Mouse (Mus musculus): ENCODE measurements around the gene Lpxn. TPM values are rescaled to one million over a fixed set of nuclear protein-coding genes. Genes with fewer than 3 reads are reported as not detected.

The Lpxn gene
- polyA plus RNA-seq, 1 experiment from 2014 or later, result 1.3 TPM

DNA sequence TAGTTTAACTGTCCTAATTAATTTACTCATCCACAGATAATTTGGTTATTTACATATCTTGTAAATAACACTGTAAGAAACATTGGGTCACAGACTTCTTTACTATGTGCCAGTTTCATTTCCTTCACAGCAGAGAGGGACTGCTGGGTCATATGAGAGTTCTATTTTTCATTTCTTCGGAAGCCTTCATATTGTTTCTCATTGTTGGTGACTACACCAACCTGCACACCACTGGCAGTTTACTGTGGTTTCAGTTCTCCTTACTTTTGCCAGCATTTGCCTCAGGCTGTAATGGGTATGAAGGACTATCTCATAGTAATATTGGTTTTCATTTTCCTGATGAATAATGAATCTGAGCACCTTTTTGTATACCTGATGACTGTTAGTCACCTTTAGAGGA is 22.5 kb downstream of the Lpxn start:
- no peak overlapping the region for H3K4me2 ChIP-seq (ENCODE audit: low read length)
- DNase-seq, result no peak
- no peaks in the 10 kb centered on the region for H3K4me1 ChIP-seq (ENCODE audit: control insufficient read depth, insufficient read depth, low read length)
- no peak overlapping the region for H3K9ac ChIP-seq (replicated peaks; ENCODE audit: low read length)
- H3K4me3 ChIP-seq (replicated peaks; ENCODE audit: low read depth, low read length), result no peak overlapping the region
- H3K27me3 ChIP-seq (ENCODE audit: control insufficient read depth, insufficient read depth, low read length), result no peaks in the 10 kb centered on the region
- H3K9me3 ChIP-seq (ENCODE audit: control insufficient read depth, low read length), result no peaks in the 10 kb centered on the region
- no peak overlapping the region for H3K27ac ChIP-seq (replicated peaks; ENCODE audit: low read depth, low read length)
- 94% methylated on average over 1 of the region's 1 CpGs for WGBS
- ATAC-seq (ENCODE audit: low FRiP score, low TSS enrichment), result no peak
- H3K36me3 ChIP-seq (ENCODE audit: control insufficient read depth, insufficient read depth, low read length), result no peaks in the 10 kb centered on the region

DNA sequence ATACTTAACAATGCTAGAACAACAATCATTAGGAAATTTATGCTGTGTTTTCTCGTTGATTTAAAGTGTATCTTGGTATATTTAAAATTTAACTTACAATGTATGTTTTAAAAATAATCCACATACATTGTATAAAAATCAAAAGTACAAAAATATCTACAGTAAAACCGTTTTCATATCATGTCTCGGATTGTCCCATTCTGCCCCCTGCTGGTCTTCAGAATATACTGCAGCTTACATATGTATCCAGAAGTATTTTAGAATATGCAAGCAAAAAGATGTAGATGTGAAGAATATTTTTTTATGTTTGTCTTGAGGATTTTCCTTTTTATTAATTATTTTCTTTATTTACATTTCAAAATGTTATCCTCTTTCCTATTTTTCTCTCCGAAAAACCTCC is 24.4 kb downstream of the Lpxn start:
- 42% methylated on average over 4 of the region's 4 CpGs for WGBS
- peak; percentile 75 for DNase-seq
- no peaks in the 10 kb centered on the region for H3K4me1 ChIP-seq (ENCODE audit: control insufficient read depth, insufficient read depth, low read length)
- H3K9me3 ChIP-seq (ENCODE audit: control insufficient read depth, low read length), result no peaks in the 10 kb centered on the region
- ATAC-seq (ENCODE audit: low FRiP score, low TSS enrichment), result no peak
- H3K27me3 ChIP-seq (ENCODE audit: control insufficient read depth, insufficient read depth, low read length), result no peaks in the 10 kb centered on the region
- no peak overlapping the region for H3K27ac ChIP-seq (replicated peaks; ENCODE audit: low read depth, low read length)
- H3K4me2 ChIP-seq (ENCODE audit: low read length), result no peak overlapping the region
- no peak overlapping the region for H3K4me3 ChIP-seq (replicated peaks; ENCODE audit: low read depth, low read length)
- H3K36me3 ChIP-seq (ENCODE audit: control insufficient read depth, insufficient read depth, low read length), result no peaks in the 10 kb centered on the region
- H3K9ac ChIP-seq (replicated peaks; ENCODE audit: low read length), result no peak overlapping the region

DNA sequence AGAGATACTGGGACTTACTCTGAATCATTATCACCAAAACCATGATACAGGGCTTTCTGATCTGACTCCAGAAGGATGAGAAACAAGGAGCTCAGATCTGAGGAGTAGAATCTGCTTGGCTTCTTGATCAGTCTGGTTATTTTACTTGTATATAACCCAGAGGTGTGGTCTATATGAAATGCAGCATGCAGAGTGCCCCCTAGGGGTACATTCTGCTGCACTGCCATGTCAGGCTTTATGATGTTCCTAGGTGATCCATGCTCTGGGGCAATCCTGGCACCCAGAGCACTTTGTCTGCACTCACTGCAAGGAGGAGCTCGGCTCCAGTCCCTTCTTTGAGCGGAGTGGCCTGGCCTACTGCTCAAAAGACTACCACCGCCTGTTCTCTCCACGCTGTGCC is 28.6 kb downstream of the Lpxn start:
- Histone ChIP-seq H3K9ac (replicated peaks; ENCODE audit: low read length) (no peak overlapping the region), H3K36me3 (ENCODE audit: control insufficient read depth, insufficient read depth, low read length) (no peaks in the 10 kb centered on the region), H3K27me3 (ENCODE audit: control insufficient read depth, insufficient read depth, low read length) (no peaks in the 10 kb centered on the region), H3K9me3 (ENCODE audit: control insufficient read depth, low read length) (no peaks in the 10 kb centered on the region), H3K4me2 (ENCODE audit: low read length) (no peak overlapping the region), H3K4me1 (ENCODE audit: control insufficient read depth, insufficient read depth, low read length) (no peaks in the 10 kb centered on the region), H3K4me3 (replicated peaks; ENCODE audit: low read depth, low read length) (no peak overlapping the region), H3K27ac (replicated peaks; ENCODE audit: low read depth, low read length) (no peak overlapping the region)
- DNase-seq (peak; percentile 4), ATAC-seq (ENCODE audit: low FRiP score, low TSS enrichment) (no peak)
- WGBS, result 78% methylated on average over 4 of the region's 4 CpGs

DNA sequence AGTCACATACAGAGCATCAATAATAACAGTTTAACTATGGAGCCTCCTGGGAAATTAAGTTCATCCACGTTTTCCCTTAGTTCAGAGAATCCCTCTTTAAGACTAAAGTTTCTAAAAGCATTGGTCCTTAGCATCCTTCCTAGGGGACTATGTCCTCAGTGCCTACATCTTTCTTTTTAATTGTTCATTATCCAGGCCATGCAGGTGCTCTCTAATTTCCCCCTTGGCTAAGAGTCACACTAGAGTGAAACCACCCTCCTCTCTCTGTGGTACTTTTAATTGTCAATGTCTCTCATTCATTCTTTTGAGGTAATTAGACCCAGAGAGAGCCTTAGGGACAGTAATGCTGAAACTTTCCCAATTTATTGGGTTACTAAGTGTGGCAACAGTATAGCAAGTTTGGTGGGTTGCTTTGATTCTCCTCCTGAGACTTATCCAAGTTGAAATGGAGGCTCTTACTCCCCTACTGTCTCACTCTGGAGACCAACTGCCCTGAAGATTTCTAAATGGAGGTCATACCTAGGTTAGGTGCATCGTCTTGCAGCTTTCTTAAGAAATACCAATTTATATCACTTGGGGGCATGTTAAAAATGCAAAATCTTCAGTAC is 34.9 kb downstream of the Lpxn start:
- Histone ChIP-seq H3K9ac (replicated peaks; ENCODE audit: low read length) (no peak overlapping the region), H3K4me1 (ENCODE audit: control insufficient read depth, insufficient read depth, low read length) (no peaks in the 10 kb centered on the region), H3K27ac (replicated peaks; ENCODE audit: low read depth, low read length) (no peak overlapping the region), H3K36me3 (ENCODE audit: control insufficient read depth, insufficient read depth, low read length) (no peaks in the 10 kb centered on the region), H3K4me3 (replicated peaks; ENCODE audit: low read depth, low read length) (no peak overlapping the region), H3K4me2 (ENCODE audit: low read length) (no peak overlapping the region), H3K27me3 (ENCODE audit: control insufficient read depth, insufficient read depth, low read length) (no peaks in the 10 kb centered on the region), H3K9me3 (ENCODE audit: control insufficient read depth, low read length) (no peaks in the 10 kb centered on the region)
- no peak for ATAC-seq (ENCODE audit: low FRiP score, low TSS enrichment)
- DNase-seq, result no peak
- 73% methylated on average over 2 of the region's 2 CpGs for WGBS

DNA sequence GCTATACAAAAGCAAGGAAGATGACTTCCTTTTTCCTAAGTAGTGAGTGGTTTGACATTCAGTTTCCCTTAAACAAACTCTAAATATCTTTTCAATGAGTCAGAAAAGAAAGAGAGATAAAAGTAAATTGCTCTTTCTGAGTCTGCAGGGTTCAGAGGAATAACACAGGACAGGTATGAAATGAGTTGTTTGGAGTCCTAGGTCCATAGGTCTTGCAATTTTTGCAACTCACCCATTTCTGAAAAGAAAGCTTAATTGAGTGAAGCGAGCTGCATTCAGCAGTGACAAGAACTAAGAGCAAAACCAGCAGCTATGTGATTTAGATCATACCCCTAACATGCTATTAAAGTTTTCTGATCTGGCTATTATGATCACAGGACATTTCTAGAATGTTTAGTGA is 35.6 kb downstream of the Lpxn start:
- ATAC-seq (ENCODE audit: low FRiP score, low TSS enrichment) (no peak), DNase-seq (no peak)
- H3K36me3 ChIP-seq (ENCODE audit: control insufficient read depth, insufficient read depth, low read length), result no peaks in the 10 kb centered on the region
- no peaks in the 10 kb centered on the region for H3K27me3 ChIP-seq (ENCODE audit: control insufficient read depth, insufficient read depth, low read length)
- H3K4me2 ChIP-seq (ENCODE audit: low read length), result no peak overlapping the region
- no peak overlapping the region for H3K9ac ChIP-seq (replicated peaks; ENCODE audit: low read length)
- 58% methylated on average over 1 of the region's 1 CpGs for WGBS
- no peaks in the 10 kb centered on the region for H3K4me1 ChIP-seq (ENCODE audit: control insufficient read depth, insufficient read depth, low read length)
- H3K9me3 ChIP-seq (ENCODE audit: control insufficient read depth, low read length), result no peaks in the 10 kb centered on the region
- H3K27ac ChIP-seq (replicated peaks; ENCODE audit: low read depth, low read length), result no peak overlapping the region
- no peak overlapping the region for H3K4me3 ChIP-seq (replicated peaks; ENCODE audit: low read depth, low read length)

DNA sequence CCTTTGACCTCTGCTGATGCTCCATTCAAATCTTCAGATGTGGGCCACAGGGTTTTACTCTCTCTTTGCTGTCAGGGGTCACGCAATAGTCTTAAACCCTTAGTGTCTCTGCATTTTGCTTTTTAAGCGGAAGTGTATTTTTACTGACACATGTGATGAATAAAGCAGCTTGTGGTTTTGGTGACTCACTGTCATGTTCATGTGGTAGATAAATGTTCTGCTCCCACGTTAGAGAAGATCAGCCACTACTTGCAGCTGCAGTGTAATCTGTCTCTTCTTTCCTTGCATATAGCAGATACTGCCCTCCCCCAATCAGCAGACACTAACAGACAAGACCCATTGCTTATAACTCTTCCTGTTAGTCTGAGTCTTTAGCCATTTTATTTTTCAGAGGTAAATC is 37.6 kb downstream of the Lpxn start:
- Histone ChIP-seq H3K4me2 (ENCODE audit: low read length) (no peak overlapping the region), H3K27ac (replicated peaks; ENCODE audit: low read depth, low read length) (no peak overlapping the region), H3K27me3 (ENCODE audit: control insufficient read depth, insufficient read depth, low read length) (no peaks in the 10 kb centered on the region), H3K4me3 (replicated peaks; ENCODE audit: low read depth, low read length) (no peak overlapping the region), H3K36me3 (ENCODE audit: control insufficient read depth, insufficient read depth, low read length) (no peaks in the 10 kb centered on the region), H3K9me3 (ENCODE audit: control insufficient read depth, low read length) (no peaks in the 10 kb centered on the region), H3K9ac (replicated peaks; ENCODE audit: low read length) (no peak overlapping the region), H3K4me1 (ENCODE audit: control insufficient read depth, insufficient read depth, low read length) (no peaks in the 10 kb centered on the region)
- 86% methylated on average over 3 of the region's 3 CpGs for WGBS
- ATAC-seq (ENCODE audit: low FRiP score, low TSS enrichment) (no peak), DNase-seq (no peak)

DNA sequence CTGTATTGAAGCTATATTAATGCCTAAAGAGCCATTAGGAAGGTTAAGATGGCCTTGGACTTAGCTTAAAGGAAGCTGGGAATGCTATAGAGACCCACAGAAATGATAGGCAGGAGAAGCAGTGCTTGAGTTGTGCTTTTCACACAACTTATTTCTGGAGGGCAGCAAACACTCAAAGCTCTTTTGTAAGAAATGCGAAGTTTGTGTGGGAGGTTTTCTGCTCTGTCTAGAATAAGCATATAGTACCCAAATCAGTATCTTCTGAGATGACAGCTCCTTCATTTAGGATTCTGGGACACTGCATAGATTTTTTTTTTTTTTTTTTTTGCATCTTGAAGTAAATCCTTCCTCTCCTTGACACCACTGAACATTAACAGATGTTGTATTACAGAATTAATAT is 42.5 kb downstream of the Lpxn start:
- no peaks in the 10 kb centered on the region for H3K27me3 ChIP-seq (ENCODE audit: control insufficient read depth, insufficient read depth, low read length)
- H3K4me1 ChIP-seq (ENCODE audit: control insufficient read depth, insufficient read depth, low read length), result no peaks in the 10 kb centered on the region
- H3K36me3 ChIP-seq (ENCODE audit: control insufficient read depth, insufficient read depth, low read length), result no peaks in the 10 kb centered on the region
- H3K27ac ChIP-seq (replicated peaks; ENCODE audit: low read depth, low read length), result no peak overlapping the region
- ATAC-seq (ENCODE audit: low FRiP score, low TSS enrichment), result no peak
- no peak overlapping the region for H3K4me2 ChIP-seq (ENCODE audit: low read length)
- WGBS, result 81% methylated on average over 1 of the region's 1 CpGs
- no peak overlapping the region for H3K4me3 ChIP-seq (replicated peaks; ENCODE audit: low read depth, low read length)
- no peak overlapping the region for H3K9ac ChIP-seq (replicated peaks; ENCODE audit: low read length)
- DNase-seq, result no peak
- no peaks in the 10 kb centered on the region for H3K9me3 ChIP-seq (ENCODE audit: control insufficient read depth, low read length)

DNA sequence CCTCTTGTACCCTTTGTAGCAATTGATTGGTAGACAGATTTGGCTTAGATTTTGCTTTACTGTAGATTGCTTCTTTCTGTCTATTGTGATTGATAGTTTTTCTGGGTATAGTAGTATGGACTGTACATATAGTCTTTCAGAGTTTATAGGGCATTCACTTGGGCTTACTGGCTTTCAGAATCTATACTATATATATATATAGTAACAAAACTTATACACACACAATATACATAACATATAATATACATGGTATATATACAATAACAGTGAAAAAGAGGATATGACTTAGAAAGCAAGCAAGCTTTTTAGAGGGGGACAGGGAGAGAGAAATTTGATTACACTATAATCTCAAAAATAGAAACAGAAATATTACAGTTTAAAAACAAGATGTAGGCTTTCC is 50.4 kb downstream of the Lpxn start, which contains the start of gene Gm5244:
Gene Gm5244, plus strand, starts transcription at position 301 of the 400 bp plus-strand sequence.
- no peak for ATAC-seq (ENCODE audit: low FRiP score, low TSS enrichment)
- no peaks in the 10 kb centered on the region for H3K36me3 ChIP-seq (ENCODE audit: control insufficient read depth, insufficient read depth, low read length)

DNA sequence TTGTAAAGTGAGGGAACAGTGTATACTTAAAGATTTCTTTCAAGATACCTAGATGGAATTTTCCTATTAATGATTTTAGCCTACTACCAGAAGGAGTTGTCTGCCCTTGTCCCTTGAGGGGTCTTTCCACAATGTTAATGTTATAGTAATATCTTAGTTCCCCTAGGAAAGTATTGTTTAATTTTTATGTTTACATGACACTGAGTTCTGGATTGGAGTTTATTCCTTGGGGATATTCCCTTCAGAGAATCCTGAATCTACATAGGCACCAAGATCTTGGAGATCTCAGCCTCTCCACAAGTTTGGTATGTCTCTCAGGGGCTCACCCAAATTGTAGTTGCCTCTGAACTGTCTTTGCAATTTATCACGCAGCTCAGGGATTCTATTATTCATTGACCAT is 61.0 kb downstream of the Lpxn start, which contains the start of gene Olfr1444:
Gene Olfr1444, plus strand, starts transcription at position 301 of the 400 bp plus-strand sequence.
- Histone ChIP-seq H3K27ac (replicated peaks; ENCODE audit: low read depth, low read length) (no peak within 1 kb of the TSS), H3K4me1 (ENCODE audit: control insufficient read depth, insufficient read depth, low read length) (no peaks in the 10 kb centered on the region), H3K4me2 (ENCODE audit: low read length) (no peak within 1 kb of the TSS), H3K36me3 (ENCODE audit: control insufficient read depth, insufficient read depth, low read length) (no peaks in the 10 kb centered on the region), H3K9ac (replicated peaks; ENCODE audit: low read length) (no peak within 1 kb of the TSS), H3K27me3 (ENCODE audit: control insufficient read depth, insufficient read depth, low read length) (no peaks in the 10 kb centered on the region), H3K9me3 (ENCODE audit: control insufficient read depth, low read length) (no peaks in the 10 kb centered on the region), H3K4me3 (replicated peaks; ENCODE audit: low read depth, low read length) (no peak within 1 kb of the TSS)
- DNase-seq (no peak), ATAC-seq (ENCODE audit: low FRiP score, low TSS enrichment) (no peak)
- 45% methylated on average over 1 of the region's 1 CpGs for WGBS

More for the DNA sequence above, 50.4 kb downstream of the Lpxn start, which contains the start of gene Gm5244:
- no peaks in the 10 kb centered on the region for H3K27me3 ChIP-seq (ENCODE audit: control insufficient read depth, insufficient read depth, low read length)
- H3K4me3 ChIP-seq (replicated peaks; ENCODE audit: low read depth, low read length), result no peak within 1 kb of the TSS
- H3K4me1 ChIP-seq (ENCODE audit: control insufficient read depth, insufficient read depth, low read length), result no peaks in the 10 kb centered on the region
- no peak for DNase-seq
- H3K9ac ChIP-seq (replicated peaks; ENCODE audit: low read length), result no peak within 1 kb of the TSS
- H3K9me3 ChIP-seq (ENCODE audit: control insufficient read depth, low read length), result no peaks in the 10 kb centered on the region
- no peak within 1 kb of the TSS for H3K4me2 ChIP-seq (ENCODE audit: low read length)
- H3K27ac ChIP-seq (replicated peaks; ENCODE audit: low read depth, low read length), result no peak within 1 kb of the TSS
